Mouse (Mus musculus) bone marrow macrophage, adult 2 months (primary cell): Measurements from ENCODE around the gene Adgrf5.

Experiments used
- CTCF ChIP-seq: IDR thresholded peaks from 2 replicates; pipeline ENCODE4 v1.5.1; 2012; ENCODE audit warnings: low read depth, mild to moderate bottlenecking, low read length, moderate library complexity
- POLR2A ChIP-seq: IDR thresholded peaks from 2 replicates; pipeline ENCODE4 v1.6.1; 2012; ENCODE audit warnings: mild to moderate bottlenecking, low read depth, low read length, borderline replicate concordance

DNA sequence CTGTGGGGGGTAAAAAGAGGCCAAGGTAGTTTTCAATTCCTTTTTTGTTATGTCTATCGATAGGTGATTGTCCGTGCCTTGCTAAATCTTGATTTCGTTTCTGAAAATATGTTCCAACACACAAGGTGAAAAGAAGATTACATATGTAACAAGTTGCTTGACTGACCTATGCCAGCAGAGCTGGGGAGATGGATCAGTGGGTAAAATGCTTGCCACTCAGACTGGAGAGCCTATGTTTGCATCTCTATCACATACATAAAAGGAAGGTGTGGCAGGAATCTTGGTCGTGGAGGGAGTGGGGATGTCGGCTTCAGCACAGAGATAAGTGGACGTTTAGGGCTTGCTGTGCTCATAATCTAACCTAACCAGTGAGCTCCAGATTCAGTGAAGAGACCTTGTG lies 3.7 kb downstream of the Adgrf5 start:
- TF ChIP-seq CTCF (no peak), POLR2A (no peak)
